Mouse (Mus musculus) myocyte (in vitro differentiated cells): ENCODE measurements around the gene Kcnn3. TPM values are rescaled to one million over a fixed set of nuclear protein-coding genes. Genes with fewer than 3 reads are reported as not detected.

Source experiments
- H3K27me3 ChIP-seq: one replicate; pipeline ENCODE4 v1.6.1; 2011; ENCODE audit not compliant: control insufficient read depth, insufficient read depth, insufficient read length
- H3K36me3 ChIP-seq: one replicate; pipeline ENCODE4 v1.6.1; 2011; ENCODE audit not compliant: control insufficient read depth, insufficient read depth
- H3K4me2 ChIP-seq: one replicate; pipeline ENCODE4 v1.6.1; 2011; ENCODE audit warnings: low read depth, control low read depth
- H3K4me3 ChIP-seq: one replicate; pipeline ENCODE4 v1.5.1; 2011; ENCODE audit warnings: mild to moderate bottlenecking, control low read depth, moderate library complexity
- H3K79me2 ChIP-seq: one replicate; pipeline ENCODE4 v1.6.1; 2011; ENCODE audit not compliant: control insufficient read depth, insufficient read depth
- H3ac ChIP-seq: one replicate; pipeline ENCODE4 v1.6.1; 2011; ENCODE audit not compliant: control insufficient read depth, insufficient read length
- CEBPB ChIP-seq: IDR thresholded peaks from 2 replicates; pipeline ENCODE4 v1.6.1; 2011; ENCODE audit warnings: mild to moderate bottlenecking, moderate library complexity; ENCODE audit not compliant: poor library complexity, insufficient read depth, severe bottlenecking
- E2F4 ChIP-seq: IDR thresholded peaks from one replicate; pipeline ENCODE4 v1.6.1; 2011; ENCODE audit warnings: mild to moderate bottlenecking, control low read depth, moderate library complexity; ENCODE audit not compliant: insufficient read depth
- MAX ChIP-seq: IDR thresholded peaks from one replicate; pipeline ENCODE4 v1.6.1; 2011; ENCODE audit warnings: low read depth, mild to moderate bottlenecking, control low read depth
- MYOD1 ChIP-seq, 3 experiments: IDR thresholded peaks; one replicate each; pipeline ENCODE4 v1.6.1; 2011; ENCODE audit warnings: control low read depth in 2 of 3, low read depth in 2 of 3, mild to moderate bottlenecking in 2 of 3, moderate library complexity in 1 of 3; ENCODE audit not compliant: insufficient read length in 2 of 3, control insufficient read depth in 1 of 3
- MYOG ChIP-seq, 3 experiments: IDR thresholded peaks; one replicate each; pipeline ENCODE4 v1.6.1; 2011; ENCODE audit warnings: control low read depth in 2 of 3, low read depth in 2 of 3, mild to moderate bottlenecking in 2 of 3; ENCODE audit not compliant: insufficient read length in 2 of 3, control insufficient read depth in 1 of 3, insufficient read depth in 1 of 3
- POLR2A ChIP-seq: IDR thresholded peaks from one replicate; pipeline ENCODE4 v1.6.1; 2011; ENCODE audit warnings: low read depth, mild to moderate bottlenecking, control low read depth, moderate library complexity; ENCODE audit not compliant: insufficient read length
- POLR2AphosphoS2 ChIP-seq: IDR thresholded peaks from one replicate; pipeline ENCODE4 v1.6.1; 2011; ENCODE audit warnings: low read depth, control low read depth; ENCODE audit not compliant: insufficient read length
- REST ChIP-seq: IDR thresholded peaks from one replicate; pipeline ENCODE4 v1.6.1; 2011; ENCODE audit warnings: mild to moderate bottlenecking, control low read depth, moderate library complexity; ENCODE audit not compliant: insufficient read depth, insufficient read length
- SRF ChIP-seq: IDR thresholded peaks from one replicate; pipeline ENCODE4 v1.6.1; 2011; ENCODE audit warnings: low read depth; ENCODE audit not compliant: control insufficient read depth, insufficient read length
- TCF12 ChIP-seq: IDR thresholded peaks from one replicate; pipeline ENCODE4 v1.6.1; 2011; ENCODE audit warnings: mild to moderate bottlenecking, control low read depth; ENCODE audit not compliant: poor library complexity, insufficient read depth, severe bottlenecking
- TCF3 ChIP-seq: IDR thresholded peaks from one replicate; pipeline ENCODE4 v1.6.1; 2011; ENCODE audit warnings: low read depth, control low read depth; ENCODE audit not compliant: insufficient read length
- USF1 ChIP-seq: IDR thresholded peaks from one replicate; pipeline ENCODE4 v1.6.1; 2011; ENCODE audit warnings: low read depth, mild to moderate bottlenecking, control low read depth, moderate library complexity
- polyA plus RNA-seq: library from polyadenylated mRNA; unstranded; fragments of >200 nt; fragmentation: generic; extraction: Trizol; gene quantifications from one replicate; pipeline ENCODE4 v1.2.1, GENCODE M21; 2012; ENCODE audit warnings: missing spikeins

Gene Kcnn3
- 0.68 TPM for polyA plus RNA-seq

DNA sequence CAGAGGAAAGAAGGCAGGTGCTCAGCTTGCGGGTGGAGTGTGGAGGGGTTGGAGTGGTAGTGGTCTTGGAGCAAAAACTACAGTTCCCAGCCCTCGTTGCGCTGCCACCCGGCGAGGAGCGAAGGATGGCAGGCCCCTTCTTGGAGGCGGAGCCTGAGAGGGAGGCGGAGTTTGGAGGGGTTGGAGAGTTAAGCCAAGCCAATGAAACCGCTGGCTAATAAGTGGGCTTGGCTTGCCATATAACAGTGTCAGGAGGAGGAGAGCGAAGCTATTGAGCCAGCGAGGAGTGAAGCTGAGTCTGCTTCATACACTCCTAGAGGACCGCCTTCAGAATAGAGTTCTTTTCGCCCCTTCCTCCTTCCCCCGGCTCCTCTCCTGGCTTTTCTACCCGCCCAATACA, at the start of gene Kcnn3:
Gene Kcnn3, plus strand, starts transcription at position 271 of the 400 bp plus-strand sequence.
- H3K4me2 ChIP-seq, result peak within 1 kb of the TSS; percentile 54
- H3K79me2 ChIP-seq, result no peaks in the 10 kb centered on the region
- peak within 1 kb of the TSS; percentile 0 for H3K4me3 ChIP-seq
- no peak within 1 kb of the TSS for H3ac ChIP-seq
- peaks cover 35% of the 10 kb centered on the region for H3K27me3 ChIP-seq
- TF ChIP-seq SRF (no peak), TCF3 (no peak), MAX (no peak), POLR2AphosphoS2 (no peak), E2F4 (no peak), REST (no peak), MYOG (IDR thresholded peaks at IDR 0.05; ENCODE audit: control insufficient read depth in 1 of 3, insufficient read depth in 1 of 3, insufficient read length in 2 of 3, low read depth in 2 of 3) (no peak), MYOD1 (IDR thresholded peaks at IDR 0.05; ENCODE audit: control insufficient read depth in 1 of 3, insufficient read length in 2 of 3, low read depth in 2 of 3) (no peak), TCF12 (no peak), USF1 (no peak), POLR2A (no peak), CEBPB (no peak)
- H3K36me3 ChIP-seq, result no peaks in the 10 kb centered on the region

DNA sequence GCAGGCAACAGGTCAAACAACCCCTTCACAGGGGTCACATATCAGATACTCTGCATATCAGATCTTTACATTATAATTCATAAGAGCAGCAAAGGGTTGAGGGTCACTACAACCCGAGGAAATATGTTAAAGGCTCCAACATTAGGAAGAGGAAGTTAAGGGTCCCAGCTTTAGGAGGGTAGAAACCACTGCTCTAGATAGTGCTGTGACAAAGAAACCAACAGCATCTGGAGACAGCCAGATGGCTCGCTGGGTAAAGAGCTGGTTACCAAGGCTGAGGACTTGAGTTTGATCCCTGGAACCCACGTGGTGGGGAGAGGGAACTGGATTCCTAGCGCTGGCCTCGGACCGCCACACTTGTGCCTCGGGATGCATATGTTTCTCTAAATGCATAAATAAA, 47.7 kb upstream of the Kcnn3 start:
- Histone ChIP-seq H3K36me3 (peaks cover 10% of the 10 kb centered on the region), H3K27me3 (no peaks in the 10 kb centered on the region), H3K79me2 (no peaks in the 10 kb centered on the region), H3K4me2 (no peak overlapping the region), H3ac (no peak overlapping the region), H3K4me3 (no peak overlapping the region)
- TF ChIP-seq CEBPB (no peak), MYOG (IDR thresholded peaks at IDR 0.05; ENCODE audit: control insufficient read depth in 1 of 3, insufficient read depth in 1 of 3, insufficient read length in 2 of 3, low read depth in 2 of 3) (no peak), TCF3 (no peak), REST (no peak), E2F4 (no peak), USF1 (no peak), SRF (no peak), MYOD1 (IDR thresholded peaks at IDR 0.05; ENCODE audit: control insufficient read depth in 1 of 3, insufficient read length in 2 of 3, low read depth in 2 of 3) (no peak), TCF12 (no peak), POLR2A (no peak), POLR2AphosphoS2 (no peak), MAX (no peak)

DNA sequence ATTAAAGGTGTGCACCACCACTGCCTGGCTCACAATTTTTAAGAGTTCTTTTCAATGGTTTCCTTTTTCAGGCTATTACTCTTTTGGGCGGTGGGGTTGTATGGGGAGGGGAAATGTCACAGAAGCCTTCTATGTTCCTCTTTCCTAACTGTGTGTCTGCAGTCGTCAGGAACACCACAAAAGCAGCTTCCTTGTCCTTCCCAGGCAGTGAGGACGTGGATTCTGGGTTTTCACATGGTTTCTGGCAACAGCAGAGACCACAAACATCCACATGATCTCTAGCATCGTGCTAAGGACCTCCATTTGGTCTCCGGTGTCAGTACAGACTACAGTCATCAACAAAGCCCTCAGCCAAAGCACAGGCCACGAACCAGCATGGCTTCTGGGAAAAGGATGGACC, 46.1 kb upstream of the Kcnn3 start:
- Histone ChIP-seq H3K27me3 (no peaks in the 10 kb centered on the region), H3K4me3 (no peak overlapping the region), H3K36me3 (peaks cover 4% of the 10 kb centered on the region), H3K79me2 (no peaks in the 10 kb centered on the region), H3K4me2 (no peak overlapping the region), H3ac (no peak overlapping the region)
- TF ChIP-seq MAX (no peak), CEBPB (no peak), POLR2AphosphoS2 (no peak), E2F4 (no peak), POLR2A (no peak), TCF3 (no peak)

DNA sequence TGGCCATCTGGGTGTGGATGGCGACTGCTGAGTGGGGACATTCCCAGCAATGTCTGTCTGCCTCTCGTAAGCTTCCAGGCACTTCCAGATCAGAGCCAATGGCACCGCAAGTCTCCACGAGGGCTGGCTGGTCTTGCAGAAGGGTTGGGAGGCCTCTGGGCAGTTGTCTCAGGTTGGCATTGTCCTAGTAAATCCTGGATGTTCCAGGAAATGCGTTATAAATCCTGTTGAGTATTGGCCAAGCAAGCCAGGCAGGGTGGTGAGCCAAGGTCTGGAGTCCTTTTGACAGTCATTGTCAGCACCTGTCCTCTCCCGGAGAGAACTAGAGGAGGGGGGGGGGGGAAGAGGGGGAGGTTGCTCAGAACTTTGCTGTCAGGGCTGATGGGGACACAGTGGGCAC, 40.9 kb upstream of the Kcnn3 start:
- Histone ChIP-seq H3K4me2 (no peak overlapping the region), H3K27me3 (no peaks in the 10 kb centered on the region), H3K4me3 (no peak overlapping the region)

DNA sequence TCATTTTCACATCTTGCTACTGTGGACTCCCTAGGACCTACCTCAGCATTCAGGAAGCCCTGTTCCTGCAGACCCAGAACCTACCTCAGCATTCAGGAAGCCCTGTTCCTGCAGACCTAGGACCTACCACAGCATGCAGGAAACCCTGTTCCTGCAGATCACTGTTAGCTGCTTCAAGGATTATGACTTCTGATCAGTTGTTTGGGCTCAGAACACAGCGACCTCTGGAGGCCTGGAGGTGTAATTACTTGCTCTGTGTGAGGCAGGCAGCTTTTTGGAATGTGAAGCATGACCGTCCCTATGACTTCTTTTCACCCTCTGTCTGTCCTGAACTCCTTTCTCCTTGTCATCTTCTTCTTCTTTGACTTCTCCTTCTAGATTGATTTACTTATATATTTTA, 38.5 kb upstream of the Kcnn3 start:
- Histone ChIP-seq H3K4me3 (no peak overlapping the region), H3ac (no peak overlapping the region), H3K4me2 (no peak overlapping the region), H3K27me3 (peaks cover 4% of the 10 kb centered on the region), H3K36me3 (no peaks in the 10 kb centered on the region), H3K79me2 (no peaks in the 10 kb centered on the region)
- no peak for TF ChIP-seq REST
- no peak for TF ChIP-seq CEBPB
- TF ChIP-seq POLR2AphosphoS2, result no peak
- TF ChIP-seq E2F4, result no peak
- TF ChIP-seq TCF12, result no peak
- TF ChIP-seq MAX, result no peak
- no peak for TF ChIP-seq MYOD1 (IDR thresholded peaks at IDR 0.05; ENCODE audit: control insufficient read depth in 1 of 3, insufficient read length in 2 of 3, low read depth in 2 of 3)
- TF ChIP-seq POLR2A, result no peak
- no peak for TF ChIP-seq SRF
- no peak for TF ChIP-seq MYOG (IDR thresholded peaks at IDR 0.05; ENCODE audit: control insufficient read depth in 1 of 3, insufficient read depth in 1 of 3, insufficient read length in 2 of 3, low read depth in 2 of 3)
- no peak for TF ChIP-seq USF1
- no peak for TF ChIP-seq TCF3

More for the DNA sequence above, 40.9 kb upstream of the Kcnn3 start:
- TF ChIP-seq MYOD1 (IDR thresholded peaks at IDR 0.05; ENCODE audit: control insufficient read depth in 1 of 3, insufficient read length in 2 of 3, low read depth in 2 of 3) (no peak), REST (no peak), USF1 (no peak)
- Histone ChIP-seq H3K36me3 (no peaks in the 10 kb centered on the region), H3K79me2 (no peaks in the 10 kb centered on the region), H3ac (no peak overlapping the region)
